Mouse (Mus musculus) ES-E14 (cell line): ENCODE measurements at regions not wholly inside any gene's neighbourhood (a gene's known extent, or its start where the extent isn't known, plus 50 kb on each side); places are given as distances from the start of the nearest gene placed in this dataset.

Source experiments
- DNase-seq: peaks from one replicate; pipeline ENCODE4 v3.0.0-alpha.2; 2013; ENCODE audit warnings: low read depth, low spot score
- H3K27ac ChIP-seq: 2 replicates; pipeline ENCODE4 v1.5.1; 2012; ENCODE audit warnings: low read depth, mild to moderate bottlenecking, low read length, moderate library complexity, mixed read lengths; ENCODE audit not compliant: poor library complexity, insufficient read depth, severe bottlenecking
- H3K36me3 ChIP-seq: 2 replicates; pipeline ENCODE4 v1.6.1; 2012; ENCODE audit warnings: mild to moderate bottlenecking, low read length, moderate library complexity, mixed read lengths; ENCODE audit not compliant: control insufficient read depth, poor library complexity, insufficient read depth, severe bottlenecking
- H3K4me1 ChIP-seq, 2 experiments: fragments of 150-350 bp in 1 of 2; sonication (generic) in 1 of 2; 2 replicates each; pipeline ENCODE4 v1.6.1; 2012; ENCODE audit warnings: low read length in 2 of 2, mild to moderate bottlenecking in 1 of 2, mixed read lengths in 1 of 2; ENCODE audit not compliant: control insufficient read depth in 2 of 2, insufficient read depth in 2 of 2, poor library complexity in 1 of 2
- H3K4me3 ChIP-seq, 2 experiments: fragments of 150-350 bp in 1 of 2; sonication (generic) in 1 of 2; 2 replicates each; pipeline ENCODE4 v1.5.1; 2012; ENCODE audit warnings: low read length in 2 of 2, low read depth in 1 of 2, mild to moderate bottlenecking in 1 of 2, mixed read lengths in 1 of 2; ENCODE audit not compliant: insufficient read depth in 1 of 2, poor library complexity in 1 of 2, severe bottlenecking in 1 of 2
- H3K9ac ChIP-seq: 2 replicates; pipeline ENCODE4 v1.6.1; 2012; ENCODE audit warnings: low read depth, mild to moderate bottlenecking, low read length, mixed read lengths; ENCODE audit not compliant: poor library complexity, insufficient read depth, severe bottlenecking
- H3K9me3 ChIP-seq: fragments of 150-350 bp; sonication (generic); 2 replicates; pipeline ENCODE4 v1.6.1; 2012; ENCODE audit warnings: low read depth, mild to moderate bottlenecking, low read length; ENCODE audit not compliant: control insufficient read depth, insufficient read depth
- CHD2 ChIP-seq: IDR thresholded peaks from 2 replicates; pipeline ENCODE4 v1.6.1; 2014; ENCODE audit warnings: mild to moderate bottlenecking, low read depth, low read length, inconsistent platforms
- HCFC1 ChIP-seq: IDR thresholded peaks from 2 replicates; pipeline ENCODE4 v1.6.1; 2012; ENCODE audit warnings: low read length, inconsistent platforms, borderline replicate concordance; ENCODE audit not compliant: insufficient read depth
- MAFK ChIP-seq: IDR thresholded peaks from 2 replicates; pipeline ENCODE4 v1.6.1; 2014; ENCODE audit warnings: mild to moderate bottlenecking, low read depth, low read length, inconsistent platforms; ENCODE audit not compliant: insufficient read depth
- ZC3H11A ChIP-seq: IDR thresholded peaks from 2 replicates; pipeline ENCODE4 v1.6.1; 2012; ENCODE audit warnings: low read depth, mild to moderate bottlenecking, inconsistent platforms, low read length, borderline replicate concordance
- ZNF384 ChIP-seq: IDR thresholded peaks from 2 replicates; pipeline ENCODE4 v1.6.1; 2012; ENCODE audit warnings: low read depth, low read length, inconsistent platforms
- in situ Hi-C, 2 experiments: fragments of 600-800 bp; cut with MboI; formaldehyde crosslinking; loops; one replicate each; pipeline ENCODE4 v1.15.1; 2025; ENCODE audit warnings: low sequenced_read_pairs in 2 of 2, inconsistent platforms in 1 of 2; ENCODE audit not compliant: unreplicated experiment in 2 of 2

DNA sequence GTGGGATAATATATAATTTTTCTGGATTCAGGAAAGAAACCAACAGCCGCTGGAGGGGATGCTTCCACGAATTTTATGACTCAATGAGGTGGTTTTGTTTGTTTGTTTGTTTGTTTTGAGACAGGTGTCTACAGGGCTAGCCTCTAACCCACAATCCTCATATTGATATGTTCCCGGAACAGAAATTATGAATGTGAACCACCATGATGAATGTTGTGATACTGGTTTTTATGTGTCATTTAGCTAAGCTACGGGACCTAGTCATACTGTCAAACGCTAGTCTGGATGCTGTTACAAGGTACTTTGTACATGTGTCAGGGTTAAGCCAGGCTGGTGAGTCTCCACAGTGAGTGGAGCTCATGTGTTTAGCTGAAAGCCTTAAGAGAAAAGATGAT lies 100.6 kb upstream of the Cpsf6 start:
- Histone ChIP-seq H3K9ac (no peak overlapping the region), H3K4me1 (no peaks in the 10 kb centered on the region), H3K27ac (no peak overlapping the region), H3K4me3 (no peak overlapping the region), H3K9me3 (no peaks in the 10 kb centered on the region), H3K36me3 (no peaks in the 10 kb centered on the region)
- in situ Hi-C loops, result no loop called here
- DNase-seq, result no peak
- TF ChIP-seq ZNF384, result no peak
- TF ChIP-seq ZC3H11A, result no peak
- TF ChIP-seq HCFC1, result no peak
- TF ChIP-seq CHD2, result no peak
- no peak for TF ChIP-seq MAFK

DNA sequence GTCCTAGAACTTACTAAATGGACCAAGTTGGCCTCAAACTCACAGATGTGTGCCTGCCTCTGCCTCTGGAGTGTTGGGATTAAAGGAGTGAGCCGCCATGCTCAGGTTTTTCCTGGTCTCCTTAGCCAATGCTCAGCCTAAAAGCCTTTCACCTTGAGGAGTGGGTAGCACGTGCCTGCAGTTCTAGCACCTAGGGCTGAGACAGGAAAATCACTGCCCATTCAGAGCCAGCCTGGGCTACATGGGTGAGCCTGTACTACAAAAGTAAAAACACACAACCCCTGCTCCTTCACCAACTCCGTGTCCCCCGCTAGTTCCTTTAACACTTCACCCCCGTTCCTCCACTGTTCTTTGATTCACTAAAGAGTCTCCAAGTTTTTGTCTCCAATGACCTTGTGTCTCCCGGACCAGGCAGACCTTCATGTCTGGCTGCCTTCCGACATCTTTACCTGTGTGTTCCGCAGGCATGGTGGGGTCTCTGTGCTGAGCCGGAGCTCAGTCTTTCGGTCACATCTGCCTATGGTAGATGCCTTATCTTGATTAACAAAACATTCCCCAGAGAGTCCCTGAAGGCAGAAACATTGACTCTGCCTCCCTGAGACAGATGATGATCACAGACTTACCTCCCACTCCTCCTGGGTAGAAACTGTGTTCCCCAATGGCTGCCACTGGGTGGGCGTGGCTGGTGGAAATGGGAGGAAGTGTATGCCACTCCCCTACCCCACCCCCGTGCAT lies 100.1 kb upstream of the Cpsf6 start:
- no peak overlapping the region for H3K4me3 ChIP-seq
- no peaks in the 10 kb centered on the region for H3K36me3 ChIP-seq
- in situ Hi-C loops, result no loop called here
- TF ChIP-seq HCFC1 (no peak), MAFK (no peak), ZC3H11A (no peak), CHD2 (no peak), ZNF384 (no peak)
- no peak overlapping the region for H3K27ac ChIP-seq
- no peak for DNase-seq
- H3K4me1 ChIP-seq, result no peaks in the 10 kb centered on the region
- no peaks in the 10 kb centered on the region for H3K9me3 ChIP-seq
- H3K9ac ChIP-seq, result no peak overlapping the region

DNA sequence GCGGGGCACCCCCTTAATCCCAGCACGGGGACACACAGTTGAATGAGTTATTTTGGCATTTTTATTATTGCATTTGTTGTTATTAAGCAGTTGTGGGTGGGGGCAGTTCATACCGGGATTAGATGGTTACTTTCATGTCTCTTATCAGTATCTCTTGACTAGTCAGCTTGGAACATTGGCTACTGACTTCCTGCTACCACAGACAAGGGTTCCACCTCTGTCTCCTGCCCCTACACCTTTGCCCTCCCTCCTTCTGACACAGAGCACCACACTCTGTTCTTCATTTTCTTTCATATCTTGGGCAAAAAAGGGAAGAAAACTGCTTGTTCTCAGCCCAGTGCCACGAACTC lies 99.1 kb upstream of the Cpsf6 start:
- in situ Hi-C loops, result no loop called here
- Histone ChIP-seq H3K9me3 (no peaks in the 10 kb centered on the region), H3K9ac (no peak overlapping the region), H3K4me3 (no peak overlapping the region), H3K36me3 (no peaks in the 10 kb centered on the region), H3K4me1 (no peaks in the 10 kb centered on the region), H3K27ac (no peak overlapping the region)
- DNase-seq, result no peak
- TF ChIP-seq HCFC1 (no peak), ZNF384 (no peak), MAFK (no peak), CHD2 (no peak), ZC3H11A (no peak)

DNA sequence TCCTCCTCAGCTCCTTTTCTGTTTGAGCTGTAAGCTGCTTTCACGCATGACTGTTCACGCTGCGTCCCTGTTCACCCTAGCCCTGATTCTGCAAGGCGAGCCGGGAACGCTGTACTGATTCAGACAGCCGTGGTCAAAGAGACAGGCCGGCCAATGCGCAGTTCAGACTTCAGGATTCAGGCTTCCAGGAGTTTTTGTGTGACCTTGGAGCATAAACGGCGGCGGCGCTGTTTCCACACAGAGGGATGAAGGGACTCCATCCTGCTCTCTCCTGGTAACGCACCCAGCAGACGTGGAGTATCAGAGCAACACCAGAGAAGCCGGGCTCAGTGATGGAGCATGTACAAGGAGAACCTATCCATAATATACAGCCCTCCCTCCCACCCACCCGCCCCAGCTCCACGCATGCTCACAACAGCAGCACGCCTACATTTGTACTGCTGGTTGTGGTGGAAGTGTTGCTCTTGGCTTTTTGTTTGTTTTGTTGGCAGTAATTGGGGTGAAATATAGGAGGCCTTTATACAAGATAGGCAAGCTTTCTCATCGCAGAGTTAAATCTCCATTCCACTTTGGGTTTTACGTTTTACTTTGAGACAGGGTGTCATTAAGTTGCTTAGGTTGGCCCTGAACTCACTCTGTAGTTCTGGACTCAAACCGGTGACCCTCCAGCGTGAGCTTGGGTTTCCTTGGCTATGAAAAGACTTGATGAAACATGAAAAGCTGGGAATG lies 98.6 kb upstream of the Cpsf6 start:
- Histone ChIP-seq H3K4me3 (peak overlapping the region; percentile 4 to 10; a peak in 2 of 4 replicates), H3K9me3 (no peaks in the 10 kb centered on the region), H3K9ac (no peak overlapping the region), H3K36me3 (no peaks in the 10 kb centered on the region), H3K27ac (no peak overlapping the region), H3K4me1 (no peaks in the 10 kb centered on the region)
- no peak for DNase-seq
- in situ Hi-C loops, result no loop called here
- TF ChIP-seq CHD2 (no peak), ZC3H11A (no peak), HCFC1 (no peak), ZNF384 (no peak), MAFK (no peak)
